Mouse (Mus musculus) myocyte (in vitro differentiated cells): Measurements from ENCODE around the gene Rad51b. TPM values are rescaled to one million over a fixed set of nuclear protein-coding genes. Genes with fewer than 3 reads are reported as not detected.

Experiments used
- H3K27me3 ChIP-seq: one replicate; pipeline ENCODE4 v1.6.1; 2011; ENCODE audit not compliant: control insufficient read depth, insufficient read depth, insufficient read length
- H3K36me3 ChIP-seq: one replicate; pipeline ENCODE4 v1.6.1; 2011; ENCODE audit not compliant: control insufficient read depth, insufficient read depth
- H3K4me2 ChIP-seq: one replicate; pipeline ENCODE4 v1.6.1; 2011; ENCODE audit warnings: low read depth, control low read depth
- H3K4me3 ChIP-seq: one replicate; pipeline ENCODE4 v1.5.1; 2011; ENCODE audit warnings: mild to moderate bottlenecking, control low read depth, moderate library complexity
- H3K79me2 ChIP-seq: one replicate; pipeline ENCODE4 v1.6.1; 2011; ENCODE audit not compliant: control insufficient read depth, insufficient read depth
- H3ac ChIP-seq: one replicate; pipeline ENCODE4 v1.6.1; 2011; ENCODE audit not compliant: control insufficient read depth, insufficient read length
- CEBPB ChIP-seq: IDR thresholded peaks from 2 replicates; pipeline ENCODE4 v1.6.1; 2011; ENCODE audit warnings: mild to moderate bottlenecking, moderate library complexity; ENCODE audit not compliant: poor library complexity, insufficient read depth, severe bottlenecking
- E2F4 ChIP-seq: IDR thresholded peaks from one replicate; pipeline ENCODE4 v1.6.1; 2011; ENCODE audit warnings: mild to moderate bottlenecking, control low read depth, moderate library complexity; ENCODE audit not compliant: insufficient read depth
- MAX ChIP-seq: IDR thresholded peaks from one replicate; pipeline ENCODE4 v1.6.1; 2011; ENCODE audit warnings: low read depth, mild to moderate bottlenecking, control low read depth
- MYOD1 ChIP-seq, 3 experiments: IDR thresholded peaks; one replicate each; pipeline ENCODE4 v1.6.1; 2011; ENCODE audit warnings: control low read depth in 2 of 3, low read depth in 2 of 3, mild to moderate bottlenecking in 2 of 3, moderate library complexity in 1 of 3; ENCODE audit not compliant: insufficient read length in 2 of 3, control insufficient read depth in 1 of 3
- MYOG ChIP-seq, 3 experiments: IDR thresholded peaks; one replicate each; pipeline ENCODE4 v1.6.1; 2011; ENCODE audit warnings: control low read depth in 2 of 3, low read depth in 2 of 3, mild to moderate bottlenecking in 2 of 3; ENCODE audit not compliant: insufficient read length in 2 of 3, control insufficient read depth in 1 of 3, insufficient read depth in 1 of 3
- POLR2A ChIP-seq: IDR thresholded peaks from one replicate; pipeline ENCODE4 v1.6.1; 2011; ENCODE audit warnings: low read depth, mild to moderate bottlenecking, control low read depth, moderate library complexity; ENCODE audit not compliant: insufficient read length
- POLR2AphosphoS2 ChIP-seq: IDR thresholded peaks from one replicate; pipeline ENCODE4 v1.6.1; 2011; ENCODE audit warnings: low read depth, control low read depth; ENCODE audit not compliant: insufficient read length
- REST ChIP-seq: IDR thresholded peaks from one replicate; pipeline ENCODE4 v1.6.1; 2011; ENCODE audit warnings: mild to moderate bottlenecking, control low read depth, moderate library complexity; ENCODE audit not compliant: insufficient read depth, insufficient read length
- SRF ChIP-seq: IDR thresholded peaks from one replicate; pipeline ENCODE4 v1.6.1; 2011; ENCODE audit warnings: low read depth; ENCODE audit not compliant: control insufficient read depth, insufficient read length
- TCF12 ChIP-seq: IDR thresholded peaks from one replicate; pipeline ENCODE4 v1.6.1; 2011; ENCODE audit warnings: mild to moderate bottlenecking, control low read depth; ENCODE audit not compliant: poor library complexity, insufficient read depth, severe bottlenecking
- TCF3 ChIP-seq: IDR thresholded peaks from one replicate; pipeline ENCODE4 v1.6.1; 2011; ENCODE audit warnings: low read depth, control low read depth; ENCODE audit not compliant: insufficient read length
- USF1 ChIP-seq: IDR thresholded peaks from one replicate; pipeline ENCODE4 v1.6.1; 2011; ENCODE audit warnings: low read depth, mild to moderate bottlenecking, control low read depth, moderate library complexity
- polyA plus RNA-seq: library from polyadenylated mRNA; unstranded; fragments of >200 nt; fragmentation: generic; extraction: Trizol; gene quantifications from one replicate; pipeline ENCODE4 v1.2.1, GENCODE M21; 2012; ENCODE audit warnings: missing spikeins

Rad51b gene
- polyA plus RNA-seq, 1 experiment, result 1.8 TPM

DNA sequence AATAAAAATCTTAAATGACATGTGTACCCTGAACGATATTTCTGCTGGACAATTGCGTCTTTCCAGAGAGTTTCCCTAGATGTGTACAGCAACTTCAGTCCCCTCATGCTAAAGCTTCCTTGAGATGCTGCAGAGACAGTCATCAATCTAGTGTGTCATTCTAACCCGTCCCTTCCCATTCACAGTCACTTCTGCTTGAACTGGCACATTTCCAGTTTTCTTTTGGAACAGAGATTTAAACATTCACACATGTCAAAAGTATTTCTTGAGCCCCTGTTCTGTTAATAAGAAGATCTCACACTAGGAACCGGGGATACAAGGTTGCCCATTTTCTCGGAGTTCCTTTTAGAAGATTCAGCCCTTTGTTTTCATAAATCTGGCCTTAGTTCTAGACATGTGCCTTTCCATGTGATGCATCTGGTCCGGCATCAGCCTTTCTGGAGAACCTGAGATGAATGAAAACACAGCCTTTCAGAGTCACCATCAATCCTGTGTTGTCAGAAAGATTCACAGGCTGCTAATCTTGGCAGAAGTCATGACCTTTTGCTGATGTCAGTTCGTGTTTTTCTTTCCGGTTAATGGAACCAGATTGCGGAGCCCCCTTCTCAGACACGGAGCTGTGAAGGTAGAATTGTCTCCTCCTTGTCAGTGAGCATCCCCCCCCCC lies 448.9 kb downstream of the Rad51b start:
- Histone ChIP-seq H3K27me3 (no peaks in the 10 kb centered on the region), H3K36me3 (no peaks in the 10 kb centered on the region), H3K79me2 (no peaks in the 10 kb centered on the region), H3K4me3 (no peak overlapping the region), H3K4me2 (no peak overlapping the region), H3ac (no peak overlapping the region)
- TF ChIP-seq TCF12, result no peak
- no peak for TF ChIP-seq TCF3
- no peak for TF ChIP-seq POLR2A
- no peak for TF ChIP-seq REST
- no peak for TF ChIP-seq POLR2AphosphoS2
- TF ChIP-seq E2F4, result no peak
- TF ChIP-seq MAX, result no peak
- TF ChIP-seq SRF, result no peak
- no peak for TF ChIP-seq USF1
- TF ChIP-seq CEBPB, result no peak
- TF ChIP-seq MYOD1 (IDR thresholded peaks at IDR 0.05; ENCODE audit: control insufficient read depth in 1 of 3, insufficient read length in 2 of 3, low read depth in 2 of 3), result no peak
- TF ChIP-seq MYOG (IDR thresholded peaks at IDR 0.05; ENCODE audit: control insufficient read depth in 1 of 3, insufficient read depth in 1 of 3, insufficient read length in 2 of 3, low read depth in 2 of 3), result no peak

DNA sequence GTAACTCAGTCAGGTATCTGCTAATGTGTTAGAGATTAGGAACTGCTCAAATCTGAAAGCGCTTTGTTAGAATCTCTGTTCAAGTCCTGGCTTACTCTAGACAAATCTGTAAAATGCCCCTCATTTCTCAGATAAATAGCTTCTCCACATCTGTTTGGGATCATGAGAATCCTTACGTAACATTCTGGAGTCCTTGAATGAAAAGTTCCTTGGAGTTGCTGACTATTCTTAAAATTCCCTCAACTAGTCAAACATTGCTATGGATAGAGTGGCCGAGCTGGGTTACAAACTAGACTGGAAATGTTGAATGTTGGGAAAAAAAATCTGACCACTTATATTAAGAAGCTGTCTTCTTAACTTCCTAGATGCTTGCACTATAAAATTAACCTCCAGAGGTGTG lies 450.5 kb downstream of the Rad51b start:
- H3K4me3 ChIP-seq, result no peak overlapping the region
- no peaks in the 10 kb centered on the region for H3K27me3 ChIP-seq
- H3K4me2 ChIP-seq, result no peak overlapping the region
- TF ChIP-seq E2F4, result no peak
- TF ChIP-seq TCF12, result no peak
- TF ChIP-seq REST, result no peak
- TF ChIP-seq MYOG (IDR thresholded peaks at IDR 0.05; ENCODE audit: control insufficient read depth in 1 of 3, insufficient read depth in 1 of 3, insufficient read length in 2 of 3, low read depth in 2 of 3), result no peak
- no peak for TF ChIP-seq USF1
- TF ChIP-seq CEBPB, result no peak
- no peak for TF ChIP-seq MYOD1 (IDR thresholded peaks at IDR 0.05; ENCODE audit: control insufficient read depth in 1 of 3, insufficient read length in 2 of 3, low read depth in 2 of 3)
- TF ChIP-seq TCF3, result no peak
- TF ChIP-seq POLR2A, result no peak
- TF ChIP-seq SRF, result no peak
- TF ChIP-seq MAX, result no peak
- no peak for TF ChIP-seq POLR2AphosphoS2
- no peak overlapping the region for H3ac ChIP-seq
- no peaks in the 10 kb centered on the region for H3K79me2 ChIP-seq
- H3K36me3 ChIP-seq, result no peaks in the 10 kb centered on the region

- Histone ChIP-seq H3K27me3 (no peaks in the 10 kb centered on the region), H3K36me3 (no peaks in the 10 kb centered on the region), H3K4me2 (no peak overlapping the region), H3ac (no peak overlapping the region), H3K79me2 (no peaks in the 10 kb centered on the region), H3K4me3 (no peak overlapping the region)
- no peak for TF ChIP-seq POLR2A
- no peak for TF ChIP-seq MYOG (IDR thresholded peaks at IDR 0.05; ENCODE audit: control insufficient read depth in 1 of 3, insufficient read depth in 1 of 3, insufficient read length in 2 of 3, low read depth in 2 of 3)
- no peak for TF ChIP-seq CEBPB
- no peak for TF ChIP-seq MYOD1 (IDR thresholded peaks at IDR 0.05; ENCODE audit: control insufficient read depth in 1 of 3, insufficient read length in 2 of 3, low read depth in 2 of 3)
- no peak for TF ChIP-seq REST
- no peak for TF ChIP-seq USF1
- TF ChIP-seq TCF12, result no peak
- no peak for TF ChIP-seq MAX
- no peak for TF ChIP-seq E2F4
- TF ChIP-seq TCF3, result no peak
- TF ChIP-seq POLR2AphosphoS2, result no peak
- TF ChIP-seq SRF, result no peak
Measured at GRCm38 (mm10) chr12:79748862-79749261, 451.8 kb downstream of the Rad51b start.

DNA sequence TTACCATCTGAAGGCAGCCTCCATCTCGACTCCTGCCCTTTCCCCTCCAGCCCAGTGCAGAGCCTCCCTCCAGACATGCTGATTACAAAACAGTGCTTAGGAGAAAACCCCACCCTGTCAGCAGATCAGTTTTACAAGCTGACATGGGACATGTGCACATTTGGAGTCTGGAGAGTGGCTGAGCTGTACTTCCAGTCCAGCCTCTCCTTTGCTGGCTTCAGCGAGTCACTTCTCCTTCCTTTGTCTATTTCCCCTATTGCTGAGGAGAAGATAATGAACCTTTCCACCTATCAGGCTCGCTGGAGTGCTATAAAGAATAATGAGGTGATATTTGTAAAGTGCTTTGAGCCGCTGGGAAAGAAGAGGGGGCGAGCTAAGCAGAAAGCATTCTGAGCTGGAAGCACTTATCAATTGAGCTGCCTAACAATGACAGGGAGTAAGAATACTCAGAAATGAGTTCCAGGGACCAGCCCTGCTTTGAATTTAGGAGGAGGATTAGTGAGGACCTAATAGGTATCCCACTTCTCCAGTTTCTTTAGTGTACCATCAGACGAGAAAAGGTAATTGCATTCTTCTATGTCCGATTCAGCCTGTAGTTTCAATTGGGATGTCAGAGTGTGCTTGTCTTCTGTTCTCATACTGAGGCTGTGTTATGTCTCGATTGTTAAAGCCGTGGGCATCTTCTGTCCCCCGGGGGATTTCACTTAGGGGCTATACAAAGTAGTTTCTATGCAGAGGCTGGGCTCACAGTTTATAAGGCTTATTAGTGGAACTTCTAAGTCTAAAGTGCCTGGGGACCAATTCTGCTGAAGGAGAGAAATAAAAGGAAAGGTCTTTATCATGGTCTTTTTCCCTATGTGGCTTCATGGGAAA lies 453.4 kb downstream of the Rad51b start:
- H3K79me2 ChIP-seq, result no peaks in the 10 kb centered on the region
- peak overlapping the region; percentile 16 for H3K4me2 ChIP-seq
- no peaks in the 10 kb centered on the region for H3K36me3 ChIP-seq
- H3K4me3 ChIP-seq, result no peak overlapping the region
- H3K27me3 ChIP-seq, result no peaks in the 10 kb centered on the region
- no peak overlapping the region for H3ac ChIP-seq
- TF ChIP-seq TCF12, result no peak
- no peak for TF ChIP-seq E2F4
- no peak for TF ChIP-seq REST
- TF ChIP-seq POLR2A, result no peak
- no peak for TF ChIP-seq POLR2AphosphoS2
- no peak for TF ChIP-seq USF1
- no peak for TF ChIP-seq TCF3
- no peak for TF ChIP-seq MYOD1 (IDR thresholded peaks at IDR 0.05; ENCODE audit: control insufficient read depth in 1 of 3, insufficient read length in 2 of 3, low read depth in 2 of 3)
- no peak for TF ChIP-seq MAX
- no peak for TF ChIP-seq CEBPB
- no peak for TF ChIP-seq SRF
- TF ChIP-seq MYOG (IDR thresholded peaks at IDR 0.05; ENCODE audit: control insufficient read depth in 1 of 3, insufficient read depth in 1 of 3, insufficient read length in 2 of 3, low read depth in 2 of 3), result no peak
